Mouse (Mus musculus): ENCODE results near the gene Gm8113. TPM values are rescaled to one million over a fixed set of nuclear protein-coding genes. Genes with fewer than 3 reads are reported as not detected.
"Not testable (repeated sequence)": the region's sequence is repeated elsewhere in the genome, so short reads cannot be mapped to it uniquely, and the experiment has no call there.

The Gm8113 gene
- 7.6 and 10.1 TPM in 2 replicates for total RNA-seq (2021)
- long read RNA-seq, result 0 reads

- DNase-seq, result peak; percentile 39
Observed at GRCm38 (mm10) chr14:43924688-43925403, at the start of gene Gm8113. TSS of gene Gm8113 (plus strand) at chr14:43925390.

GRCm38 (mm10) chr14:43875417-43875816 lies 49.8 kb upstream of the Gm8113 start, which contains the start of gene Ear1:
TSS of gene Ear1 (minus strand) at chr14:43875517.
- DNase-seq, result not testable (repeated sequence)

DNA sequence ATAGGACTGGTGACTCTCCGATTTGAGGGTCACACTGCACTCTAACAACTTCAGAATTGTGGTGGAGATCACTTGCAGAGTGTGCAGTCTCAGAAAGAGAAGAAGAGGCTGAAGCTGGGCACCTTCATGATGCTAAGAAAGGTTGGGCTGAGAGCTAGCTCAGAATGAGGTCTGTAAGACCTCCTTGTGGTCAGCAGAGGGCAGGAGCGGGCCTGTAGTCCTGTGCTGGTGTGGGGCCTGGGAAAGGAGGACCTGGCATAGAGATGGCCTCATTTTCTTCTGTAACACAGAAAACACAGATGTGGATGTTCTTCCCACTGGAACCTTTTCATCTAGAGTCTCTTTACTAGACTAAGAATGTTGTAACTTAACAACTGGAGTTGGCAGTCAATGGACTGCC lies 47.4 kb upstream of the Gm8113 start:
- not testable (repeated sequence) for DNase-seq

GRCm38 (mm10) chr14:43879966-43880545 lies 45.1 kb upstream of the Gm8113 start:
- DNase-seq, result not testable (repeated sequence)

- DNase-seq, result not testable (repeated sequence)
Observed at GRCm38 (mm10) chr14:43886235-43886634, 39.0 kb upstream of the Gm8113 start.

GRCm38 (mm10) chr14:43891288-43891687 lies 33.9 kb upstream of the Gm8113 start:
- not testable (repeated sequence) for DNase-seq

GRCm38 (mm10) chr14:43895357-43895756 lies 29.8 kb upstream of the Gm8113 start:
- not testable (repeated sequence) for DNase-seq

GRCm38 (mm10) chr14:43898577-43898976 lies 26.6 kb upstream of the Gm8113 start:
- not testable (repeated sequence) for DNase-seq

DNA sequence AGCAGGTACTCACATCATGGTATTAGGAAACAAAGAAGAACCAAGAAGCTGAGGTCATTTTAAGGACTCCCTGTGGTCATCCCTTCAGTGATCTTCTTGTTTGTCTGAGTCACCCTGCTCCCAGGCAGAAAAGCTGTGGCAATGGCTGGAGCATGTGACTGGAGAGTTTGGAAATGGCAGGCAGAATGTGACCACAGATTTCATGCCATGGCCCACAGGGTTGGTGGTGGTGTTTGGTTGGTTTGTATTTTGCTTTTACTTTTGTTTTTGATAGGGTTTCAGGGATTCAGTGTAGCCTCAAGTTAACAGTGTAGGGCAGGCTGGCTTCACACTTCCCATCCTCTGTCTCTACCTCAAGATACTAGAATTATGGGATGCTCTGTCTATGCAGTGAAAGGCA lies 7.0 kb upstream of the Gm8113 start:
- DNase-seq, result peak; percentile 1

DNA sequence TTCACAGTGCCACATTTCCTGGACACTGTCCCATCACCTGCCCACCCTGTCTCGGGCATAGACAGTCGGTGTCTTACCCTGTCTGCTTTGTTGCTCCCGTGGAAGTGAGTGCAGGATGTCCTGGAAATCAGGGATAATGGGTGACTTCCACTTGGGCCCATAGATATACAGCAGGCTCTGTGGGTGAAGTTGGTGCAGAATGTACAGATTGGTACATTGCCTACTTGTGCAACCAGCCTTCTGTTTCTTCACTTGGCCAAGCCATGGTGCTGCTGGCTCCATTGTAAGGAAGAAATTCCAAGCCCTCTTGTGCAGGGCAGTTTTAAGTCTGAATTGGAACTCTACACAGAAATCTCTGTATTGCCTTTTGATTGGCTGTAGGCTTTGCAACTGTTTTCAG lies 1.7 kb upstream of the Gm8113 start, which contains the start of gene Ear10:
Ear10 (minus strand) TSS at position 101 of the 400 bp plus-strand sequence.
- DNase-seq, result not testable (repeated sequence)

DNA sequence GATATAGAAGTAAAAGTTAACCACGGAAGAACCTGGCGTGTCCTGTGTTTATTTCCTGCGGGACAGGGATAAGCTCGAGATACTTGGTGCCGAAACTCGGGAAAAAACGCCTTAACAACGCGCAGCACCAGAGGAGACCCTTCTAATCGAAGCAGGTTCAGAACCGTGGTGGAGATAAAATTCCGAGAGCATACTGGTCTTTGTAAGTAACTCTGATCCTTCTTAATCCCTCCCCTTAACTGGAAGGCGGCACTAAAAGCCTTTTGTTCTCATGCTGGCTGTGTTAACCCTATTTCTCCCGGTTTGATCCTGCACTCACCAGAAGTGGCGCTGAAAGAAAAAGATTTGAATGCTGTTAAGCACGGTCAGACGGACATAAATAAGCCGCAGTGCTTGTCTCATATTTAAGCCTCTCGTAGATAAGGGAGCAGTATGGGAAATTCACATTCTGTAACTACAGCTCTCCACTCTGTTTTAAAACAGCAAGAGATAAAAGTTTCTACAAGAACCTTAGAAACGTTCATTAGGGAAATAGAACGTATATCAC lies 287 bp downstream of the Gm8113 start:
- DNase-seq, result not testable (repeated sequence)

- peak; percentile 20 for DNase-seq
Observed at GRCm38 (mm10) chr14:43932991-43933390, 7.8 kb downstream of the Gm8113 start.

- DNase-seq, result not testable (repeated sequence)
Observed at GRCm38 (mm10) chr14:43933399-43933798, 8.2 kb downstream of the Gm8113 start.

DNA sequence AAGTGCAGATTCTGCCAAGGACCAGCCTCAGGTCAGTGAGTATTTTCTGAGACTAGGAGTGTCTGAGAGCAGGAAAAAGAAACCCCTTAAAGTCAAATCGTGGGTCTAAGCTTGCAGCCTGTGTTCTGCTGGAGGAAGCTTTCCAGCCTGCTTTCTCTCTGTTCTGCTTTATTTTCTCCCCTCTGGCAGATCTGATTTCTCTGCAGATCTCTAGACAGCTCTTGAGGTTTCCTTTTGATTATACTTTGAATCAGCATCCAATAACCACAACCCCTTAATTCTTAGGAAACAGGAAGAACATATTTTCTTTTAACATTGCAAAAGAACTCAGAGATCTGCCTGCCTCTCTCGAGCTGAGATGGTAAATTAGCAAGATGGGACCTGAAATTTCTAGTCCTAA lies 28.2 kb downstream of the Gm8113 start:
- not testable (repeated sequence) for DNase-seq

GRCm38 (mm10) chr14:43955074-43955473 lies 29.9 kb downstream of the Gm8113 start:
- not testable (repeated sequence) for DNase-seq

DNA sequence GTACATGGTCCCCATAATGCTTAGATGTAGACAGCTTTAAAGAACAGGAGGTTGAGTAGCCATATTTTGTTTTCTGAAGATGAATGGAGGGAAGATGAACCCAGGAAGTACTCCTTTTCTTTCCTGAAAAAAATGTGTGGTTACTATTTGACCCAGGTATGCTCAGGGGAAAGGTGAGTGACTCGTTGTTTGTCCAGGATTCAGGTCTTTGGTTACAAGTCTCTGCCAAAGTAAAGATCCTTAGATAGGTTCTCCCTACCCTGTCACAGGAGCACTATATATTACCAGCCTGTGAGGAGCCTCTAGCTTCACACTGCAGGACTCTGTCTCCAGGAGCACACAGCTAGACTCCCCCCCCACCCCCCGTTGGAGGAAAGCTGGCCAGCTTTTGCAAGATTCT lies 31.6 kb downstream of the Gm8113 start, which contains the start of gene Ang5:
Ang5 (plus strand) TSS at position 301 of the 400 bp plus-strand sequence.
- DNase-seq, result not testable (repeated sequence)

Other genes with a start within 250 kb of the Gm8113 start
- not detected in 2 replicates for gene Gm8165, start 248.2 kb upstream of the Gm8113 start, total RNA-seq (2021)
- gene Gm7324, start 227.6 kb upstream of the Gm8113 start, total RNA-seq (2021), result 1.00 and 1.5 TPM in 2 replicates
- not detected in 2 replicates for gene Gm16506, start 197.9 kb upstream of the Gm8113 start, total RNA-seq (2021)
- gene Gm6526, start 177.5 kb upstream of the Gm8113 start, total RNA-seq (2021), result not detected in 2 replicates
- gene Gm8180, start 140.6 kb upstream of the Gm8113 start, total RNA-seq (2021), result not detected in 2 replicates
- gene Ear1, start 49.9 kb upstream of the Gm8113 start, total RNA-seq (2021), result not detected in 2 replicates
- gene Ear10, start 1.8 kb upstream of the Gm8113 start, total RNA-seq (2021), result not detected in 2 replicates
- gene Ang5, start 31.7 kb downstream of the Gm8113 start, total RNA-seq (2021), result not detected in 2 replicates
- gene Ang6, start 76.9 kb downstream of the Gm8113 start, total RNA-seq (2021), result not detected in 2 replicates
- gene Ear2, start 177.3 kb downstream of the Gm8113 start, total RNA-seq (2021), result 0.64 TPM in 1 of 2 replicates, not detected in the other
- not detected in 2 replicates for gene Gm3327, start 198.5 kb downstream of the Gm8113 start, total RNA-seq (2021)

Data from adrenal gland, postnatal 25 days (tissue).